Mouse (Mus musculus): ENCODE results near the gene Crhr2. TPM values are rescaled to one million over a fixed set of nuclear protein-coding genes. Genes with fewer than 3 reads are reported as not detected.

The Crhr2 gene
- polyA plus RNA-seq, 1 experiment from 2014 or later, result 0.50 TPM

- Histone ChIP-seq H3K9me3 (replicated peaks) (no peaks in the 10 kb centered on the region), H3K27me3 (peaks cover 20% of the 10 kb centered on the region), H3K36me3 (no peaks in the 10 kb centered on the region), H3K27ac (no peak overlapping the region), H3K4me3 (no peak overlapping the region), H3K9ac (no peak overlapping the region), H3K4me2 (replicated peaks) (no peak overlapping the region), H3K4me1 (no peaks in the 10 kb centered on the region)
- ATAC-seq (ENCODE audit: low FRiP score), result no peak
- WGBS, result 12% methylated on average over 7 of the region's 7 CpGs
Observed at GRCm38 (mm10) chr6:55108358-55108757, 24.5 kb downstream of the Crhr2 start.

GRCm38 (mm10) chr6:55098603-55099002, 34.2 kb downstream of the Crhr2 start:
- ATAC-seq (ENCODE audit: low FRiP score), result no peak
- WGBS, result 84% methylated on average over 5 of the region's 5 CpGs

DNA sequence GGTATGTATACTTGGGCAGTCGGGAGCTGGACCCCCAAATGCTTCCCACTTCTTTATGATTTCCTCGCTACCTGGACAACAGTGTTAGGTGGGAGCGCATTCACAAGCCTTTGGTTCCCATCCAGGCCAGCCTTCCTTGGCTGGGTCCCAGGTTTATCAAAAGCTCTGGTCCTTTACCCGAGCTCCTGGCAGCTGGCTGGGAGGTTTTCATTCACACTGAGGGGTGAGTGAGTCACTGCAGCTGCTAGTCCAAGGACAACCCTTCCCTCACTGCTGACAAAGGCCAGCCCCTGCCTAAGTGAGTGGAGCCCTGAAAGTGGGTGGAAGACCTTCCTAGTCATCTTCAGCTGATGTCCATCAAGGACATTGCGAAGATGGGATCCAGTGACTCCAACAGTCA, 34.8 kb downstream of the Crhr2 start:
- Histone ChIP-seq H3K27ac (no peak overlapping the region), H3K9me3 (replicated peaks) (no peaks in the 10 kb centered on the region), H3K9ac (no peak overlapping the region), H3K4me3 (no peak overlapping the region), H3K4me1 (peaks cover 5% of the 10 kb centered on the region; the same call in 1 of the 2 replicates), H3K36me3 (no peaks in the 10 kb centered on the region), H3K27me3 (no peaks in the 10 kb centered on the region; the same call in 1 of the 2 replicates), H3K4me2 (replicated peaks) (no peak overlapping the region)
- 84% methylated on average over 5 of the region's 5 CpGs for WGBS
- no peak for ATAC-seq (ENCODE audit: low FRiP score)

More at GRCm38 (mm10) chr6:55098603-55099002, 34.2 kb downstream of the Crhr2 start:
- Histone ChIP-seq H3K27me3 (no peaks in the 10 kb centered on the region; the same call in 1 of the 2 replicates), H3K4me1 (peaks cover 4% of the 10 kb centered on the region; the same call in 1 of the 2 replicates), H3K9ac (no peak overlapping the region), H3K27ac (no peak overlapping the region), H3K36me3 (no peaks in the 10 kb centered on the region), H3K4me2 (replicated peaks) (no peak overlapping the region), H3K4me3 (no peak overlapping the region), H3K9me3 (replicated peaks) (no peaks in the 10 kb centered on the region)

DNA sequence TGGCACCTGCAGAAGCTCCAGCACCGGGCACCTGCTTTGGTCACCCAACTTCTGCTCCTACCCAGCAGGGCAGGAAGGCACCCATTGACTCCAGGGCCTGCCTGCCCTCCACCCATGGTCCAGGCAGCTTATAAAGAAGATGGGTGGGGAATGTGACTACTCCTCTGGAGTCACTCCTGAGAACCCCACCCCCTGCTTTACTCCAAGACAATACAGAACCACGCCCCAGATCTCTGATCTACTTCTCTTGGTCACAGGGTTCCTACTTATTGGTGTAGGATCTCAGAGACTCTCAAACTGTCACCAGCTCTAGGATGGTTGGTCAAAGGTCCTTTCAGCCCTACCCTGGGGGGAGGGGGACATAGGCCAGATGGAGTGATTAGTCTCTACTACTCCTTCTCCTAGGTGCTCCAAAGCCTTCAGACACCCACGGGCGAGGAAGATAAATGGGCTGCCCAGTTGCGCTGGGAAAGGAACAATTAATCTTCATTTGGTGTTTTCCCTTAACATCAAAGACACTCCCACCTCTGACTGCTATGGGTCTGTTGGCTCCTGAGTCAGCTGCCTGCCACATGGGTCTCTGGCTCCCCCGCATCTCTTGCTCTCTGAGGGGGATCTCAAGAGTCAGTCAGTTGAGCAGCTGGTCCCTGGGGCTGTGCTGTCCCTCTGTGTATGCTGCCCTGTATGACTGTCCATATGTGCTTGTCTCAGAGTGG, 39.2 kb downstream of the Crhr2 start:
- no peak overlapping the region for H3K4me3 ChIP-seq
- H3K27me3 ChIP-seq, result no peaks in the 10 kb centered on the region
- no peak overlapping the region for H3K4me2 ChIP-seq (replicated peaks)
- no peak overlapping the region; the same call in 1 of the 2 replicates for H3K27ac ChIP-seq
- 61% methylated on average over 6 of the region's 6 CpGs for WGBS
- H3K9me3 ChIP-seq (replicated peaks), result no peaks in the 10 kb centered on the region
- H3K9ac ChIP-seq, result no peak overlapping the region
- H3K4me1 ChIP-seq, result peaks cover 5% of the 10 kb centered on the region; the same call in 1 of the 2 replicates
- ATAC-seq (ENCODE audit: low FRiP score), result peak; percentile 85
- no peaks in the 10 kb centered on the region for H3K36me3 ChIP-seq

- H3K9me3 ChIP-seq (replicated peaks), result no peaks in the 10 kb centered on the region
- WGBS, result 96% methylated on average over 8 of the region's 9 CpGs
- no peak for ATAC-seq (ENCODE audit: low FRiP score)
- no peaks in the 10 kb centered on the region for H3K36me3 ChIP-seq
- no peaks in the 10 kb centered on the region for H3K27me3 ChIP-seq
- no peak overlapping the region for H3K9ac ChIP-seq
- peaks cover 5% of the 10 kb centered on the region; the same call in 1 of the 2 replicates for H3K4me1 ChIP-seq
- H3K27ac ChIP-seq, result no peak overlapping the region
- no peak overlapping the region for H3K4me3 ChIP-seq
- no peak overlapping the region for H3K4me2 ChIP-seq (replicated peaks)
Observed at GRCm38 (mm10) chr6:55091396-55091795, 41.4 kb downstream of the Crhr2 start.

DNA sequence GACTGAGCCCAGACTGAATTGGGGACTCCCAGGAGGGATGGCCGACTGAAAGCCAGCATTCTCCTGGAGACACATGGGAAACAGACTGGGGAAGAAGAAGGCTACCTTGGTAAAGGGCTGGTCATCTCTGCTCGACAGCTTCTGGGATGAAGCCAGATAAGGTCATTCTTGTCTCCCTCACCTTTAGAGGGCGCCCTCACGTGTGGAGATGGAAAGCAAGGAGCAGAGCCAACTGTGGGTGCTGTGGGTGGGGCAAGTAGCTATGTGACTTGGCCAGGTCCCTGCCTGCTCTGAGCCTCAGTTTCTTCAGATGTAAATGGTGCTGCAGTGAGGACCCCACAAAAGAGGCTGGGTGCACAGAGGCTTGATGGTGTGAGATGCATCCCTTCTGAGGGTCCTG, 42.2 kb downstream of the Crhr2 start:
- Histone ChIP-seq H3K9me3 (replicated peaks) (no peaks in the 10 kb centered on the region), H3K9ac (no peak overlapping the region), H3K36me3 (no peaks in the 10 kb centered on the region), H3K4me1 (peaks cover 5% of the 10 kb centered on the region; the same call in 1 of the 2 replicates), H3K4me2 (replicated peaks) (no peak overlapping the region), H3K4me3 (no peak overlapping the region), H3K27me3 (no peaks in the 10 kb centered on the region), H3K27ac (no peak overlapping the region)
- ATAC-seq (ENCODE audit: low FRiP score), result no peak
- WGBS, result 28% methylated on average over 4 of the region's 4 CpGs

DNA sequence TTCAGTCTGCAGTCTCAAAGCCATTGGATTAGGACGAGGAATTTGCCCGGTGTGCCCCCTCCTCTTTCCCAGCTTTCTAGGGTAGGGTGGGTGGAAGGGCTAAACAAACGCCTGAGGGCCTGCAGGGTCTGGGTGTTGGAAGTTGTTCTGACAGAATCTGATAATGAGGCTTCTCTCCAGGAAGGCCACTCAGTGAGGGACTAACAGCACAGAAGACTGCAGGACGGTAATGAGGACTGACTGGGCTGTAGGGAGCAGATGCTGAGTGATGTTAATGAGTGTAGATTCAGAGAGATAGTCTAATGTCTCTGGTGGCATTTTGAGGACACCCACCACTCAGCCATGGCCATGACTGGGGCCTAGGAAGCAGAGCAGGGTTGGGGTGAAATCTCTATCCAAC, 45.5 kb downstream of the Crhr2 start:
- no peaks in the 10 kb centered on the region for H3K36me3 ChIP-seq
- H3K9me3 ChIP-seq (replicated peaks), result no peaks in the 10 kb centered on the region
- H3K4me1 ChIP-seq, result no peaks in the 10 kb centered on the region
- no peaks in the 10 kb centered on the region for H3K27me3 ChIP-seq
- H3K4me2 ChIP-seq (replicated peaks), result no peak overlapping the region
- no peak overlapping the region for H3K9ac ChIP-seq
- H3K4me3 ChIP-seq, result no peak overlapping the region
- WGBS, result 57% methylated on average over 4 of the region's 4 CpGs
- ATAC-seq (ENCODE audit: low FRiP score), result no peak
- no peak overlapping the region for H3K27ac ChIP-seq

GRCm38 (mm10) chr6:55082261-55083051, 50.4 kb downstream of the Crhr2 start:
- Histone ChIP-seq H3K4me3 (no peak overlapping the region), H3K27me3 (no peaks in the 10 kb centered on the region), H3K27ac (no peak overlapping the region), H3K9me3 (replicated peaks) (no peaks in the 10 kb centered on the region), H3K4me2 (replicated peaks) (no peak overlapping the region), H3K4me1 (no peaks in the 10 kb centered on the region), H3K36me3 (peaks cover 37% of the 10 kb centered on the region), H3K9ac (no peak overlapping the region)
- 82% methylated on average over 7 of the region's 7 CpGs for WGBS
- no peak for ATAC-seq (ENCODE audit: low FRiP score)

DNA sequence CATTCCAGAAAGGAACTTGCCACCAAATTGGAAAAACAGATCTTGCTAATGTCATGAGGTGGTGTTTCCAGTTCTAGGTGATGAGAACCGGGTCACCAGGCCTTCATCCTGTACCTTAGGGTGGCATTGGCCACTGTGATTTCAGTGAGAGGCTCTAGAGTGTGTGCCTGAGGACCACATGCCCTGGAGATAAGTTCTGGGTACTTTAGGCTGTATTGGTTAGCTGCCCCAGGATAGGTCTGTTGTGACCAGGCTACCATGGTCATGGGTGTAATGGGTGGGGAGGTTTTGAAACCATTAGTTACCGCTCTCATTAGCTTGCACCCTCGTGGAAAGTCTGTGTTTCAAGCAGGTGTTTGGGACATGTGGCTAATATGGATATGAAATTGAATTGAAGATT, 51.4 kb downstream of the Crhr2 start:
- H3K4me2 ChIP-seq (replicated peaks), result no peak overlapping the region
- ATAC-seq (ENCODE audit: low FRiP score), result no peak
- no peak overlapping the region for H3K9ac ChIP-seq
- H3K4me1 ChIP-seq, result no peaks in the 10 kb centered on the region
- no peaks in the 10 kb centered on the region for H3K9me3 ChIP-seq (replicated peaks)
- 96% methylated on average over 3 of the region's 3 CpGs for WGBS
- H3K27me3 ChIP-seq, result no peaks in the 10 kb centered on the region
- H3K27ac ChIP-seq, result no peak overlapping the region
- no peak overlapping the region for H3K4me3 ChIP-seq
- peaks cover 47% of the 10 kb centered on the region for H3K36me3 ChIP-seq

DNA sequence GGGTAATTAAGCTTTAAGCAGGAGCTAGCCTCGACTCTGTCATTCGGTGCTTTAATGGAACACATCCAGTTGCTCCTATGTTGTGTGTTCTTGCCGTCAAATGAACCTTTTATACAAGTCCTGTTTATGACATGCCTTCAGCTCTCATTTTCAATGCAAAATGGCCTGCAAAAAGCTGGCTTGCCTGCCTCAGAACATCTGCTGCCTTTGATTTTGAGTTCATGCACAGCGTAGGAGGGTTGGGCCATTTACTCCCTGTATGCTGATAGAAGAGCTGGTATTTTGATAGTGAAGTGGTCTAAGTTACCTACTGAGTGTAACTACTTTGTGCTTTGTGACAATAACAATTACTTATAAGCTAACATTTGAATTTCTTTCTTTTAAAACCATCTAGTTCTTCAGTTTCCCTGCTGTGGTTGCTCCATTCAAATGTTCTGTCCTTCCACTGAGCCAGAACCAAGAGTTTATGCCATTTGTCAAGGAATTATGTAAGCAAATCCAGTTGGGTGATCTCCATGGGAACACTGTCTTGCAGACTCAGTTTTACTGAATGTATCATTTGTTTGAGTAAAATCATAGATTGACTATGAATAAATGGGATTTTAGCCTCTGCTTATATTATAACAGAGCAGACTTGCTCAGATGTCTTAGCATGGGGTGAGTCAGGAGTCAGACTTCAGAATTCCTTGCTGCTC, 56.1 kb downstream of the Crhr2 start:
- Histone ChIP-seq H3K4me3 (no peak overlapping the region), H3K9me3 (replicated peaks) (no peaks in the 10 kb centered on the region), H3K36me3 (peaks cover 80% of the 10 kb centered on the region), H3K4me2 (replicated peaks) (no peak overlapping the region), H3K27me3 (no peaks in the 10 kb centered on the region), H3K4me1 (no peaks in the 10 kb centered on the region), H3K27ac (no peak overlapping the region), H3K9ac (no peak overlapping the region)
- ATAC-seq (ENCODE audit: low FRiP score), result no peak
- 94% methylated on average over 4 of the region's 4 CpGs for WGBS

DNA sequence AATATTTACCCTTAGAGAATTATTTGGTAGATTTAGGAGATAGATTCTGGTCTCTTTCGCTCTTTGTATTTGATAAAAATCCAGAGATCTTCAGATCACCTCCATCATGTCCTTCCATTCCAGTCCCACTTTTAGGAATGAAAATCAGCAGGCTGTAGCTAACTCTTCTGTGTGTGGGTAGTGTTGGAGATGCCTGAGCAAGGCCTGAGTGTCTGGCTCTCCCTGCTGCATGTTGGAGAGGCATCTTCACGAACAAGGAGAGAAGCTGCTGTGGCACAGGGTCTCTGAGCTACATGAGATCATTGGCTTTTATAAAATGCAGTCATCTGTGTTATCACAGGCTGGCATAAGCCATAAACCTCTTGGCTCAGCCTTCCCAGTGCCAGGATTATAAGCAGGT, 66.9 kb downstream of the Crhr2 start:
- Histone ChIP-seq H3K4me2 (replicated peaks) (no peak overlapping the region), H3K27ac (no peak overlapping the region), H3K36me3 (peaks cover 78% of the 10 kb centered on the region), H3K4me3 (no peak overlapping the region), H3K27me3 (no peaks in the 10 kb centered on the region), H3K9me3 (replicated peaks) (no peaks in the 10 kb centered on the region), H3K4me1 (no peaks in the 10 kb centered on the region), H3K9ac (no peak overlapping the region)
- no peak for ATAC-seq (ENCODE audit: low FRiP score)
- 95% methylated on average over 2 of the region's 2 CpGs for WGBS

DNA sequence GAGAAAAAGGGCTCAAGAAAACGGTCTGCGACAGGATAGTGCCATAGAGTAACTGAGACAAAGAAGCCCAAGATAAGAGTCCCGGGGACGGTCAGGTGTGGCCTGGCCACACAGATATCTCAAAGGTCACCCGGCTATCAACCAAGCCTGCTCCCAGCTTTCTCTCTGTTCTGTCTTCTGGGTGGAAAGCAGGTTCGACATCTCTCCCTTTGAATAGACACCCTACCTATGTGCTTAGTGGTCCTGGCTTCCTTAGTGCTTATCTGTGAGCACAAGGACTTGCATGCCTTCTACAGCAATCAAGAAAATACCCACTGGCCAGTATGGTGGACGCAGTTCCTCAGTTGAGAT, 68.4 kb downstream of the Crhr2 start:
- Histone ChIP-seq H3K27ac (no peak overlapping the region), H3K4me2 (replicated peaks) (no peak overlapping the region), H3K36me3 (peaks cover 85% of the 10 kb centered on the region), H3K4me1 (no peaks in the 10 kb centered on the region), H3K9me3 (replicated peaks) (no peaks in the 10 kb centered on the region), H3K4me3 (no peak overlapping the region), H3K9ac (no peak overlapping the region), H3K27me3 (no peaks in the 10 kb centered on the region)
- ATAC-seq (ENCODE audit: low FRiP score), result no peak
- 97% methylated on average over 7 of the region's 7 CpGs for WGBS
